Mouse (Mus musculus) left cerebral cortex, adult 2 months (tissue): ENCODE results near the gene Zfp354b. TPM values are rescaled to one million over a fixed set of nuclear protein-coding genes. Genes with fewer than 3 reads are reported as not detected.

Source experiments
- DNase-seq, 2 experiments: peaks; one replicate each; pipeline ENCODE4 v3.0.0; 2021 to 2022; ENCODE audit warnings: low spot score in 2 of 2, mixed read lengths in 1 of 2; ENCODE audit errors: extremely low spot score in 1 of 2
- H3K27ac ChIP-seq: fragments of 200-600 bp; 2 replicates; pipeline ENCODE4 v1.8.1; 2022
- H3K4me3 ChIP-seq: fragments of 200-600 bp; 2 replicates; pipeline ENCODE4 v1.8.1; 2022
- CTCF ChIP-seq: fragments of 200-600 bp; IDR thresholded peaks from 2 replicates; pipeline ENCODE4 v1.8.1; 2022; ENCODE audit warnings: antibody characterized with exemption, mild to moderate bottlenecking, moderate library complexity
- intact Hi-C: fragments of 180-260 bp; cut with DNase I; formaldehyde crosslinking; loops from one replicate; pipeline ENCODE4 v1.15.1; 2025
- total RNA-seq, 2 experiments: library from RNA; stranded (reverse); gene quantifications; 2 replicates each; pipeline ENCODE4 v1.2.3; 2021

Zfp354b gene
- total RNA-seq, 2 experiments from 2014 or later: 5.3 to 6.7 TPM

DNA sequence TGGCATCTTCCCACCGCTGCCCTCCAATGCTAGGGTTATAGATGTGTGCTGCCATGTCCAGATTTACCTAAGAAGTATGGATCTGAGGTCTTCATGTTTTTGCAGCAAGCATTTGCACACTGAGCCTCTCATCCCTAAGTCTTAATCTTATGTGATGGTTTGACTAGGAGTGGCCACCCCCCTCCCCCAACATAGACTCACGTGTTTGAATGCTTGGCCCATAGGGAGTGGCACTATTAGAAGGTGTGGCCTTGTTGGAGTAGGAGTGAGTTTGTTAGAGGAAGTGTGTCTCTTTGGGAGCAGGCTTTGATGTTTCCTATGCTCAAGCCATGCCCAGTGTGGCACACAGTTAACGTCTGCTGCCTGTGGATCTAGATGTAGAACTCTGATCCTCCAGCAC lies 52.8 kb downstream of the Zfp354b start:
- Histone ChIP-seq H3K27ac (no peak overlapping the region), H3K4me3 (no peak overlapping the region)
- intact Hi-C loops: no loop called here
- TF ChIP-seq CTCF: no peak
- DNase-seq: no peak

Other genes starting within 250 kb of the Zfp354b start
- 10 to 100 TPM; 43.3 to 44.2 TPM for gene Zfp354c, start 103.9 kb downstream of the Zfp354b start, total RNA-seq
- 1 to 10 TPM; 3.0 to 4.3 TPM for gene Zfp879, start 90.1 kb downstream of the Zfp354b start, total RNA-seq
- not detected for gene Grm6, start 80.9 kb downstream of the Zfp354b start, total RNA-seq
- gene Zfp454, start 44.0 kb downstream of the Zfp354b start, total RNA-seq: 1 to 10 TPM; 6.5 TPM
- 10 to 100 TPM; 23.8 to 24.8 TPM for gene Zfp2, start 15.5 kb downstream of the Zfp354b start, total RNA-seq
- not detected for gene 4933414I15Rik, start 12.1 kb upstream of the Zfp354b start, total RNA-seq
- gene Prop1, start 22.1 kb upstream of the Zfp354b start, total RNA-seq: not detected
- not detected for gene Olfr1378, start 34.9 kb upstream of the Zfp354b start, total RNA-seq
- not detected for gene Olfr1377, start 50.3 kb upstream of the Zfp354b start, total RNA-seq
- gene Olfr51, start 72.0 kb upstream of the Zfp354b start, total RNA-seq: not detected
- gene Olfr54, start 82.6 kb upstream of the Zfp354b start, total RNA-seq: not detected
- gene Olfr1375, start 116.5 kb upstream of the Zfp354b start, total RNA-seq: not detected
- gene Zfp354a, start 127.6 kb upstream of the Zfp354b start, total RNA-seq: 1 to 10 TPM; 6.5 to 8.5 TPM